Mouse (Mus musculus): ENCODE measurements around the gene Cd4. TPM values are rescaled to one million over a fixed set of nuclear protein-coding genes. Genes with fewer than 3 reads are reported as not detected.

The Cd4 gene
- polyA plus RNA-seq, 1 experiment from 2014 or later = 0.07 TPM

- no peak overlapping the region for H3K27ac ChIP-seq
- no peak overlapping the region for H3K4me2 ChIP-seq (replicated peaks)
- H3K4me1 ChIP-seq (replicated peaks) = peaks cover 44% of the 10 kb centered on the region
- H3K4me3 ChIP-seq (replicated peaks) = no peak overlapping the region
- H3K9me3 ChIP-seq = no peaks in the 10 kb centered on the region
- WGBS = 52% methylated on average over 6 of the region's 7 CpGs
- no peaks in the 10 kb centered on the region for H3K27me3 ChIP-seq
- H3K9ac ChIP-seq (replicated peaks) = no peak overlapping the region
- H3K36me3 ChIP-seq = no peaks in the 10 kb centered on the region
- no peak for ATAC-seq
These were observed 21.5 kb downstream of the Cd4 start for GRCm38 (mm10) chr6:124866560-124866959.

- no peak for ATAC-seq
- 51% methylated on average over 18 of the region's 18 CpGs for WGBS
- H3K4me3 ChIP-seq (replicated peaks) = no peak overlapping the region
- peak overlapping the region; percentile 58 for H3K27ac ChIP-seq
- H3K9ac ChIP-seq (replicated peaks) = peak overlapping the region; percentile 41; the same call in 1 of the 2 replicates
- H3K27me3 ChIP-seq = 0 out of 2 replicates have a peak, but pooled peaks cover 6% of the 10 kb centered on the region
- H3K9me3 ChIP-seq = no peaks in the 10 kb centered on the region
- H3K4me2 ChIP-seq (replicated peaks) = no peak overlapping the region
- peaks cover 5% of the 10 kb centered on the region; the same call in 1 of the 2 replicates for H3K36me3 ChIP-seq
- peaks cover 51% of the 10 kb centered on the region for H3K4me1 ChIP-seq (replicated peaks)
These were observed 22.2 kb downstream of the Cd4 start for GRCm38 (mm10) chr6:124865766-124866362.

GRCm38 (mm10) chr6:124863658-124864298 is 24.2 kb downstream of the Cd4 start, which contains the start of gene Gpr162:
Gene Gpr162, minus strand, starts transcription at chr6:124863983.
- H3K4me3 ChIP-seq (replicated peaks) = peak within 1 kb of the TSS; percentile 68
- H3K27ac ChIP-seq = peak within 1 kb of the TSS; percentile 92
- H3K4me2 ChIP-seq (replicated peaks) = peak within 1 kb of the TSS; percentile 70
- ATAC-seq = peak; percentile 66
- WGBS = under 1% methylated on average over 41 of the region's 43 CpGs
- H3K9me3 ChIP-seq = no peaks in the 10 kb centered on the region
- H3K27me3 ChIP-seq = 0 out of 2 replicates have a peak, but pooled peaks cover 12% of the 10 kb centered on the region
- peak within 1 kb of the TSS; percentile 86 for H3K9ac ChIP-seq (replicated peaks)
- H3K4me1 ChIP-seq (replicated peaks) = peaks cover 69% of the 10 kb centered on the region
- H3K36me3 ChIP-seq = peaks cover 6% of the 10 kb centered on the region; the same call in 1 of the 2 replicates

GRCm38 (mm10) chr6:124863125-124863657 is 24.8 kb downstream of the Cd4 start:
- ATAC-seq = peak; percentile 37
- Histone ChIP-seq H3K4me1 (replicated peaks) (peaks cover 75% of the 10 kb centered on the region), H3K4me3 (replicated peaks) (peak overlapping the region; percentile 68), H3K36me3 (peaks cover 6% of the 10 kb centered on the region; the same call in 1 of the 2 replicates), H3K27ac (peak overlapping the region; percentile 92), H3K9me3 (no peaks in the 10 kb centered on the region), H3K9ac (replicated peaks) (peak overlapping the region; percentile 86), H3K4me2 (replicated peaks) (peak overlapping the region; percentile 70), H3K27me3 (0 out of 2 replicates have a peak, but pooled peaks cover 12% of the 10 kb centered on the region)
- under 1% methylated on average over 16 of the region's 16 CpGs for WGBS

- Histone ChIP-seq H3K27me3 (0 out of 2 replicates have a peak, but pooled peaks cover 12% of the 10 kb centered on the region), H3K9ac (replicated peaks) (peak overlapping the region; percentile 86), H3K4me2 (replicated peaks) (peak overlapping the region; percentile 70), H3K4me3 (replicated peaks) (peak overlapping the region; percentile 68), H3K9me3 (no peaks in the 10 kb centered on the region), H3K4me1 (replicated peaks) (peaks cover 81% of the 10 kb centered on the region), H3K36me3 (peaks cover 6% of the 10 kb centered on the region; the same call in 1 of the 2 replicates), H3K27ac (peak overlapping the region; percentile 92)
- no peak; the same call in 1 of the 2 replicates for ATAC-seq
- WGBS = 11% methylated on average over 8 of the region's 8 CpGs
These were observed 25.5 kb downstream of the Cd4 start for GRCm38 (mm10) chr6:124862406-124863124.

GRCm38 (mm10) chr6:124861802-124862201 is 26.2 kb downstream of the Cd4 start:
- Histone ChIP-seq H3K4me2 (replicated peaks) (peak overlapping the region; percentile 70), H3K4me3 (replicated peaks) (peak overlapping the region; percentile 68), H3K9ac (replicated peaks) (peak overlapping the region; percentile 86), H3K27me3 (0 out of 2 replicates have a peak, but pooled peaks cover 12% of the 10 kb centered on the region), H3K4me1 (replicated peaks) (peaks cover 81% of the 10 kb centered on the region), H3K9me3 (no peaks in the 10 kb centered on the region), H3K27ac (peak overlapping the region; percentile 92), H3K36me3 (peaks cover 6% of the 10 kb centered on the region; the same call in 1 of the 2 replicates)
- 37% methylated on average over 3 of the region's 3 CpGs for WGBS
- ATAC-seq = no peak

- Histone ChIP-seq H3K27ac (peak overlapping the region; percentile 92), H3K4me2 (replicated peaks) (peak overlapping the region; percentile 70), H3K36me3 (peaks cover 6% of the 10 kb centered on the region; the same call in 1 of the 2 replicates), H3K27me3 (0 out of 2 replicates have a peak, but pooled peaks cover 12% of the 10 kb centered on the region), H3K4me3 (replicated peaks) (peak overlapping the region; percentile 68), H3K4me1 (replicated peaks) (peaks cover 82% of the 10 kb centered on the region), H3K9me3 (no peaks in the 10 kb centered on the region), H3K9ac (replicated peaks) (peak overlapping the region; percentile 86)
- 79% methylated on average over 19 of the region's 19 CpGs for WGBS
- ATAC-seq = no peak
These were observed 26.8 kb downstream of the Cd4 start for GRCm38 (mm10) chr6:124861266-124861665.

GRCm38 (mm10) chr6:124860511-124860910 is 27.5 kb downstream of the Cd4 start:
- peak overlapping the region; percentile 70 for H3K4me2 ChIP-seq (replicated peaks)
- H3K4me3 ChIP-seq (replicated peaks) = no peak overlapping the region
- 75% methylated on average over 9 of the region's 9 CpGs for WGBS
- H3K36me3 ChIP-seq = peaks cover 6% of the 10 kb centered on the region; the same call in 1 of the 2 replicates
- no peaks in the 10 kb centered on the region for H3K9me3 ChIP-seq
- peak overlapping the region; percentile 86 for H3K9ac ChIP-seq (replicated peaks)
- ATAC-seq = no peak
- 0 out of 2 replicates have a peak, but pooled peaks cover 12% of the 10 kb centered on the region for H3K27me3 ChIP-seq
- H3K27ac ChIP-seq = peak overlapping the region; percentile 92
- peaks cover 82% of the 10 kb centered on the region for H3K4me1 ChIP-seq (replicated peaks)

GRCm38 (mm10) chr6:124859725-124860124 is 28.3 kb downstream of the Cd4 start:
- ATAC-seq = peak; percentile 7; the same call in 1 of the 2 replicates
- Histone ChIP-seq H3K9me3 (no peaks in the 10 kb centered on the region), H3K27ac (peak overlapping the region; percentile 92), H3K4me1 (replicated peaks) (peaks cover 75% of the 10 kb centered on the region), H3K9ac (replicated peaks) (peak overlapping the region; percentile 86), H3K4me2 (replicated peaks) (peak overlapping the region; percentile 70), H3K27me3 (0 out of 2 replicates have a peak, but pooled peaks cover 12% of the 10 kb centered on the region), H3K36me3 (peaks cover 6% of the 10 kb centered on the region; the same call in 1 of the 2 replicates), H3K4me3 (replicated peaks) (peak overlapping the region; percentile 21)
- 7% methylated on average over 12 of the region's 12 CpGs for WGBS

GRCm38 (mm10) chr6:124858561-124859318 is 29.3 kb downstream of the Cd4 start:
- Histone ChIP-seq H3K36me3 (peaks cover 7% of the 10 kb centered on the region; the same call in 1 of the 2 replicates), H3K4me3 (replicated peaks) (no peak overlapping the region), H3K4me1 (replicated peaks) (peaks cover 67% of the 10 kb centered on the region), H3K9me3 (no peaks in the 10 kb centered on the region), H3K27me3 (0 out of 2 replicates have a peak, but pooled peaks cover 12% of the 10 kb centered on the region), H3K27ac (no peak overlapping the region; the same call in 1 of the 2 replicates), H3K4me2 (replicated peaks) (peak overlapping the region; percentile 81), H3K9ac (replicated peaks) (peak overlapping the region; percentile 96)
- 80% methylated on average over 26 of the region's 28 CpGs for WGBS
- no peak for ATAC-seq

Measured in midbrain, embryonic 13.5 days (tissue).